Mouse (Mus musculus): ENCODE results near the gene Gja5.

DNA sequence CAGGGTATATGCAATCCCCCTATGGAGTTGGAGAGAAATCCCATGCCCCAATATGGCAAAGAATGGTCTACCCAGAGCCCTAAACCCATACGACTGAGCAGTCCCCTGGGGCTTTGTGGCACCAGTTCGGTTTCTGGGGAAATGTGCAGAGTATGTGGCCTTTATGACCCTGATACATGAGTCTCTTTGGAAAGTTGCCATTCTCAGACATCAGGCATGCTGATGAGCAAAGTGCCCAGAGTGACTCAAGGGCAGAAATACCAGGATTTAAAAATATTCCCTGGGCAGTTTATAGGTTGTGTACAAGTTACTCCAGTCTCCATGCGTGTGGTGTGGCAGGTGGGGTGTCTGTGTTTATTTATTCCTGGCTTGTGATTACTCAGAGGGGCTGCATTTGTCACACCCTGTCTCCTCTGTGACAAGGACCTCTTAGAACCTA lies 102.5 kb downstream of the Gja5 start:
- TF ChIP-seq CTCF (IDR thresholded peaks at IDR 0.05) (no peak), EP300 (IDR thresholded peaks at IDR 0.05; ENCODE audit: insufficient read depth, low read depth, low read length) (no peak), POLR2A (IDR thresholded peaks at IDR 0.05; ENCODE audit: insufficient read depth, low read depth, low read length) (no peak)

All from heart, adult 2 months (tissue).